Mouse (Mus musculus) colon, adult 2 months (tissue): Measurements from ENCODE around the gene Bpifa3. TPM values are rescaled to one million over a fixed set of nuclear protein-coding genes. Genes with fewer than 3 reads are reported as not detected.

Source experiments
- polyA plus RNA-seq: library from polyadenylated mRNA; depleted of rRNA; stranded (reverse); fragments of >200 nt; gene quantifications from 2 replicates; pipeline ENCODE4 v1.2.3, GENCODE M21; 2012; rRNA removed

The Bpifa3 gene
- not detected in 2 replicates for polyA plus RNA-seq

GRCm38 (mm10) chr2:154130120-154130519 is at the start of gene Bpifa3:
Bpifa3 (plus strand) TSS chr2:154130336.

GRCm38 (mm10) chr2:154142580-154142979 is 12.4 kb downstream of the Bpifa3 start, which contains the start of gene Bpifa1:
Bpifa1 (plus strand) TSS chr2:154142880.

GRCm38 (mm10) chr2:154162307-154162706 is 32.2 kb downstream of the Bpifa3 start, which contains the start of gene Bpifa5:
Bpifa5 (plus strand) TSS chr2:154162607.

Other genes starting within 250 kb of the Bpifa3 start
- gene Bpifb6, start 229.9 kb upstream of the Bpifa3 start, polyA plus RNA-seq = not detected in 2 replicates
- gene Bpifb3, start 212.1 kb upstream of the Bpifa3 start, polyA plus RNA-seq = 0.06 TPM in 1 of 2 replicates, not detected in the other
- not detected in 2 replicates for gene Bpifb4, start 192.1 kb upstream of the Bpifa3 start, polyA plus RNA-seq
- gene Bpifa6, start 155.4 kb upstream of the Bpifa3 start, polyA plus RNA-seq = not detected in 2 replicates
- not detected in 2 replicates for gene Bpifa2, start 122.1 kb upstream of the Bpifa3 start, polyA plus RNA-seq
- gene Bpifa1, start 12.5 kb downstream of the Bpifa3 start, polyA plus RNA-seq = 0.25 TPM in 1 of 2 replicates, not detected in the other
- gene Bpifa5, start 32.3 kb downstream of the Bpifa3 start, polyA plus RNA-seq = not detected in 2 replicates
- not detected in 2 replicates for gene Bpifb1, start 60.5 kb downstream of the Bpifa3 start, polyA plus RNA-seq
- gene Bpifb5, start 93.4 kb downstream of the Bpifa3 start, polyA plus RNA-seq = 0.13 TPM in 1 of 2 replicates, not detected in the other
- gene Bpifb9a, start 127.5 kb downstream of the Bpifa3 start, polyA plus RNA-seq = not detected in 2 replicates
- gene Bpifb9b, start 176.9 kb downstream of the Bpifa3 start, polyA plus RNA-seq = not detected in 2 replicates
- gene Cdk5rap1, start 242.7 kb downstream of the Bpifa3 start, polyA plus RNA-seq = 7.0 and 7.4 TPM in 2 replicates